Mouse (Mus musculus) hindbrain, embryonic 13.5 days (tissue): Measurements from ENCODE around the gene Dhrs4. TPM values are rescaled to one million over a fixed set of nuclear protein-coding genes. Genes with fewer than 3 reads are reported as not detected.

ENCODE experiments used
- ATAC-seq: fragments of 200-750 bp; cut with Nextera tagmentation; 2 replicates; pipeline ENCODE4 v1.8.0; 2017; ENCODE audit warnings: moderate TSS enrichment; ENCODE audit not compliant: low FRiP score
- H3K27ac ChIP-seq: fragments of 300-500 bp; sonication (generic); 2 replicates; pipeline ENCODE4 v1.5.1; 2015; ENCODE audit warnings: inconsistent platforms, mild to moderate bottlenecking, moderate library complexity
- H3K27me3 ChIP-seq: fragments of 300-500 bp; sonication (generic); 2 replicates; pipeline ENCODE4 v1.6.1; 2015; ENCODE audit warnings: mild to moderate bottlenecking, inconsistent platforms
- H3K36me3 ChIP-seq: fragments of 300-500 bp; sonication (generic); 2 replicates; pipeline ENCODE4 v1.6.1; 2015; ENCODE audit warnings: mild to moderate bottlenecking, inconsistent platforms
- H3K4me1 ChIP-seq: fragments of 300-500 bp; sonication (generic); replicated peaks from 2 replicates; pipeline ENCODE4 v1.6.1; 2015; ENCODE audit warnings: inconsistent platforms
- H3K4me2 ChIP-seq: fragments of 300-500 bp; sonication (generic); 2 replicates; pipeline ENCODE4 v1.6.1; 2015; ENCODE audit warnings: inconsistent platforms, mild to moderate bottlenecking, moderate library complexity
- H3K4me3 ChIP-seq: fragments of 300-500 bp; sonication (generic); 2 replicates; pipeline ENCODE4 v1.5.1; 2015; ENCODE audit warnings: mild to moderate bottlenecking, inconsistent platforms
- H3K9ac ChIP-seq: fragments of 300-500 bp; sonication (generic); 2 replicates; pipeline ENCODE4 v1.6.1; 2015; ENCODE audit warnings: mild to moderate bottlenecking, inconsistent platforms
- H3K9me3 ChIP-seq: fragments of 300-500 bp; sonication (generic); 2 replicates; pipeline ENCODE4 v1.6.1; 2016; ENCODE audit warnings: inconsistent platforms
- WGBS: fragments of 180-500 bp; shearing (Covaris S2); methylation state at CpG from one replicate; pipeline ENCODE4 v1.1.7; 2015; 5-methylcytosine and 5-hydroxymethylcytosine counted together
- polyA plus RNA-seq: library from polyadenylated mRNA; unstranded; fragments of >200 nt; fragmentation: Nextera tagmentation; extraction: Ambion mirVana; gene quantifications from 2 replicates; pipeline ENCODE4 v1.2.1, GENCODE M21; 2015

The Dhrs4 gene
- polyA plus RNA-seq, 1 experiment from 2014 or later = 30.9 TPM

DNA sequence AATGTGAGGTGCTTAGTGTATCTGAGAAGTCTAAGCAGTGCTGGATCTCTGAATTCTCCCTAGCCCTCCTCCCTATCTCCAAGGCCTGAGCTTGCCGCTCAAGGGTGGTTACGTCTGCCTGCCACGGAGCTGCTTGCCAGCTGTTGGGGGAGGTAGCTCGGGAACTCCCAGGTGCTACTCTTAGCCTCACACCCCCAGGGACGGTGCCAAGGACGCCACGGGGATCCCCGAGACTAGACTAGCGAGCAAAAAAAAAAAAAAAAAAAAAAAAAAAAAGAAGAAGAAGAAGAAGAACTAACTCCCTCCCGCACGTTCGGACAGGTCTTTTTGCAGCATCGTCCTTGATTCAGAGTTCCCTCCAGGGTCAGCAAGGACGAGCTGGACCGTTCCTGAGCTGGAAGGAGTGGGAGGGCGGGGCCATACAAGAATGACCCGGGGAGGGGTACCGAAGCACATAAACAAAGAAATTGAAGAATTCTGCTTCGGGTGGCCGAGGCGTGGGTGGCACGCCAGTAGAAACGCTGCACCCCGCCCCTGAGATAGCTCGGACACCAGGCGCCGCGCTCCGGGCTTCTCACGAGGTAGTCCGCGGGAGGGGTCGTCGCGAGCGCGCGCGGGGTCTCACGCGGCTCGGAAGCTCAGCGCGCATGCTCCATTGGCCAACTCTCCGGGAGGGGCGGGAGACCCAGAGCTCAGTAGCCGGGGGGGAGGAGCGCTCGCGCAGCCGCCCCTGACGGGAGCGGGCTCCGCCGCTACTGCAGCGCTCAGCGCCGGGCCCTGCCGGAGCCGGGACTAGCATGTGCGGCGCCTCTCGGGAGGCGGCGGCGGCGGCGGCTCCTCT lies 12.0 kb downstream of the Dhrs4 start, which contains the start of gene Carmil3:
Carmil3 (plus strand) TSS at position 291 of the 841 bp plus-strand sequence.
- under 1% methylated on average over 68 of the region's 68 CpGs for whole genome bisulfite sequencing
- Histone ChIP-seq H3K9ac (peak within 1 kb of the TSS; percentile 95), H3K4me3 (peak within 1 kb of the TSS; percentile 86), H3K27ac (peak within 1 kb of the TSS; percentile 95), H3K27me3 (no peaks in the 10 kb centered on the region), H3K36me3 (peaks cover 25% of the 10 kb centered on the region), H3K4me2 (peak within 1 kb of the TSS; percentile 77), H3K9me3 (no peaks in the 10 kb centered on the region), H3K4me1 (peaks cover 24% of the 10 kb centered on the region)
- ATAC-seq = peak; percentile 92

DNA sequence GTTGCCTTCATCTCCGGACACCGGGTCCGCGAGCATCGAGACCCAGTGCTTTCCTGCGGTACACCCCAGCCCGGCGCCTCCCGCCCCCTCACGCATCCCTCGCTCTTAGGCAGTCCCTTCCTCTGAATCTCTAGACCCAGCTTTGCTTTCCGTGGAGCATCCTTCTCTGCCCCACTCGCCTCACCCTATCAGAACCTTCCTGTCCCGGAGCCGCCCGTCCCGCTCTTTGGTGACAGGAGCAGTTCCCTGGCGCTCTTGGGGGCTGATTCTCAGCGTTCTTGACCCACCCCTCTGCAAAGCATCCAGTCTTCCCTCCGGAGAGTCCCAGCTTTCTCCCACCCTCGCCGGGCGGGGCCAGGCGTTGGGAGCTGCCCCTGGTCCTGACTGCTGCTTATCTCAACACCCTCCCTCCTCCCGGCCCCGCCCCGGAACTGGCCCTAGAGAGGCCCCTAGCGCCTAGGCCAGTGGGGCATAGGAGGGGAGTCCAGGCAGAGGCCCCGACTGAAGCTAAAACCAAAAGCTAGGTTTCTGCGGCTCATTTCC lies 12.8 kb downstream of the Dhrs4 start:
- peak overlapping the region; percentile 77 for H3K4me2 ChIP-seq
- ATAC-seq = peak; percentile 79
- H3K9ac ChIP-seq = peak overlapping the region; percentile 95
- no peaks in the 10 kb centered on the region for H3K27me3 ChIP-seq
- peak overlapping the region; percentile 86 for H3K4me3 ChIP-seq
- 1% methylated on average over 30 of the region's 30 CpGs for WGBS
- H3K27ac ChIP-seq = peak overlapping the region; percentile 95
- H3K36me3 ChIP-seq = peaks cover 33% of the 10 kb centered on the region
- H3K9me3 ChIP-seq = no peaks in the 10 kb centered on the region
- H3K4me1 ChIP-seq = peaks cover 24% of the 10 kb centered on the region

DNA sequence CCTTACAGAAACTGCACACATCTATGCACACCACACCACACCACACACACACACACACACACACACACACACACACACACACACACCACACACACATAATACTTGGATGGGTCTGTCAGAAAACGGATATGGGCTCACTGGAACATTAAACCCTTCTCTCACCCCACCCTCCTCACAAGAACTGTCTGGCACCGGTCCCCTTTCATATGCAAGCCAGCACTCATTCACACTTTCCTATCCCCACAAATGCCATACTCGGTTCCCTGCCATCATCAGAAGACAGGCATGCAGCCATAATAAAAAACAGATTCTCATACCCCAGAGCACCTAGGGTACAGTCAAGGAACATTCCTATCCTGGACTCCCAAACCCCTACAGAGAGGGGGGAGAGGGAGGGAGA lies 13.5 kb downstream of the Dhrs4 start:
- Histone ChIP-seq H3K27ac (no peak overlapping the region), H3K4me2 (peak overlapping the region; percentile 77), H3K4me1 (peaks cover 24% of the 10 kb centered on the region), H3K36me3 (peaks cover 37% of the 10 kb centered on the region), H3K9me3 (no peaks in the 10 kb centered on the region), H3K9ac (0 out of 2 replicates have a peak overlapping the region, but pooled peaks have one; percentile 35), H3K27me3 (no peaks in the 10 kb centered on the region), H3K4me3 (peak overlapping the region; percentile 86)
- WGBS = 44% methylated on average over 3 of the region's 3 CpGs
- no peak for ATAC-seq

DNA sequence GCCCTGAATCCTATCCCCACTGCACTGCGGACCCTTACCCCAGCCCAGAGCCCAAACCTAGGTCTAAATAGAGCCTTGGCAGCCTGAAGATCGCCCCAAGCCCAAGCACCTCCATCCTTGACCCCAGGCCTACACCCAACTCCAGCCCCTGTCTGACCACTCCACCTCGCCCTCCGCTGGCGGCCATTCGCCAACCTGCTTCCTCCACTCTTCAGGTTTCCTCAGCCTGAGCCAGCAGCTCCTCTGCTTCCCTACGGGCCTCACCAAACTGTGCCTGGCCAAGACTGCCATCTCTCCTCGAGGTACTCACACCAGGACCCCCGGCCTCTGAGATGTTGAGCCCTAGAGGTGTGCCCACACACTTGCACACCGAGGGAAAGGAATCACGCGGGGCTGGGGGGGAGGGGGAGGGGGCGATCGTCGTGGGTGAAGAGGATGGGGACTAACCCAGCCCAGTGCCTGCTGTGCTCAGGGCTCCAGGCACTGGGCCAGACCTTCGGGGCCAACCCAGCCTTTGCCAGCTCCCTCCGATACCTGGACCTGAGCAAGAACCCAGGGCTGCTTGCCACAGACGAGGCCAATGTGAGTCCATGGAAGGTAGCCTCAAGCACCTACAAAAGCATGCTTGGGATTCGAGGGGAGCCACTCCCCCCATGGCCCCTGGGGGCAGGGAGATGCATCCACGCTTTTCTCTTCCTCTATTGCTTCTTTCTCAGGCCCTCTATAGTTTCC lies 17.1 kb downstream of the Dhrs4 start:
- 82% methylated on average over 20 of the region's 20 CpGs for WGBS
- Histone ChIP-seq H3K4me2 (no peak overlapping the region), H3K9me3 (no peaks in the 10 kb centered on the region), H3K9ac (no peak overlapping the region), H3K36me3 (peaks cover 67% of the 10 kb centered on the region), H3K4me3 (no peak overlapping the region), H3K27ac (no peak overlapping the region), H3K27me3 (no peaks in the 10 kb centered on the region), H3K4me1 (peaks cover 22% of the 10 kb centered on the region)
- ATAC-seq = no peak

DNA sequence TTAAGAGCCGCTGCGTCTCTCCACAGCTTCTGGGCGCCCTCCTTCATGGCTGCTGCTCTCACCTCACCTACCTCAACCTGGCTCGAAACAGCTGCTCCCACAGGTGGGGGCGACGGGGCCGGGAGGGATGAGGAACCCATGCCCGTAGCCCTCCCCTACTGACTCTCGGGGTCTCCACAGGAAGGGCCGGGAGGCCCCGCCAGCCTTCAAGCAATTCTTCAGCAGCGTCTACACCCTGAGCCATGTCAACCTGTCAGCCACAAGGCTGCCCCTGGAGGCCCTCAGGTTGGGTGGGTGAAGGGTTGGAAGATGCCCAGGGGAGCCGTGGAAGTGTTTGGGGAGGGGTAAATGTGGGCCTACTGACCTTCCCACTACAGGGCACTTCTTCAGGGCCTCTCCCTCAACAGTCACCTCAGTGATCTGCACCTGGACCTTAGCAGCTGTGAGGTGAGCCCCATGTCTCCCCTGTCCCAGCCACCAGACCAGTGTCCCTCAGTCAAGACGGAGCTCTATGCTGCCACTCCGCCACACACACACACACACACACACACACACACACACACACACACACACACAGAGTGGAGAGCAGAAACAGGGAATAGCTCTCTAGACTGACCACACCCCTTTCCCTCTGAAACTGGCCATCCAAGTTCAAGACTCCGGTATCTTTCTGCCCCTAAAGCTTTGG lies 18.3 kb downstream of the Dhrs4 start:
- H3K36me3 ChIP-seq = peaks cover 79% of the 10 kb centered on the region
- no peak overlapping the region for H3K4me2 ChIP-seq
- no peak overlapping the region for H3K9ac ChIP-seq
- H3K4me1 ChIP-seq = peaks cover 17% of the 10 kb centered on the region
- no peak overlapping the region for H3K27ac ChIP-seq
- 79% methylated on average over 15 of the region's 16 CpGs for WGBS
- peak; percentile 19; the same call in 1 of the 2 replicates for ATAC-seq
- H3K9me3 ChIP-seq = no peaks in the 10 kb centered on the region
- H3K4me3 ChIP-seq = no peak overlapping the region
- no peaks in the 10 kb centered on the region for H3K27me3 ChIP-seq

DNA sequence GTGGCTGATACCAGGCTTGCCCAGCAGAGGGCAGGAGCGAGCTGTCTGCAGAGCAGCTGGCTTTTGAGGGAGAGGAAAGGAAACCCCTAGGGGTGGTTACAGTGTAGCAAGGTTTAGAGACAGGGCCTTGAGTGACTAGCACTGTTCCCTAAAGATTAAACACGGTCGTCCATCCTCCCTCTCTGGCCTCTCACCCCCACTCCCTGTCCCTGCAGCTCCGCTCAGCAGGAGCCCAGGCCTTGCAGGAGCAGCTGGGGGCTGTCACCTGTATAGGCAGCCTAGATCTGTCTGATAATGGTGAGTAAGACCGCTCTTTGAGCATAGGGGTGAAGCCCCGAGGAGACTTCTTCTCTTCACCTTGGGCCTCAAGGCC lies 18.9 kb downstream of the Dhrs4 start:
- peaks cover 84% of the 10 kb centered on the region for H3K36me3 ChIP-seq
- 36% methylated on average over 6 of the region's 6 CpGs for WGBS
- H3K4me3 ChIP-seq = no peak overlapping the region
- H3K4me2 ChIP-seq = no peak overlapping the region
- no peaks in the 10 kb centered on the region for H3K27me3 ChIP-seq
- H3K27ac ChIP-seq = no peak overlapping the region
- no peaks in the 10 kb centered on the region for H3K9me3 ChIP-seq
- ATAC-seq = peak; percentile 54
- H3K9ac ChIP-seq = peak overlapping the region; percentile 65
- peaks cover 12% of the 10 kb centered on the region for H3K4me1 ChIP-seq

DNA sequence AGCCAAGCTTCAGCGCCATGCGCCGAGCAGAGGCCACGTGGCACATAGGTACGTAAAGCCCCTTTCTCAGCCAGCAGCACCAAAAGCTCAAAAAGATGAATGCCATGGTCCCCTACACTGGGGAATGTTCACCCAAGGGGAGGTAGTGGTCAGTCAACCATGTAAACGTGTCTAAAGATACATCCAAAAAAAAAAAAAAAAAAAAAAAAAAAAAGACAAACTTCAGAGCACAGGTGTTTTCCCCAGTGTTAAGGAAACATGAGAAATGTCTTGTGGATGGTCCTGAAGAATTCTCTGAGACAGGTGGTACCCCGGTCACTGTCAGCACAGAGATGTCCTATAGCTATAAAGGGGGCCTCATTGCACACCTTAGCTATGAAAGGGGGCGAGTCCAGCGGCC lies 27.1 kb downstream of the Dhrs4 start:
- Histone ChIP-seq H3K9ac (no peak overlapping the region), H3K4me3 (no peak overlapping the region), H3K27ac (no peak overlapping the region), H3K4me2 (no peak overlapping the region), H3K9me3 (no peaks in the 10 kb centered on the region), H3K27me3 (no peaks in the 10 kb centered on the region), H3K36me3 (peaks cover 48% of the 10 kb centered on the region), H3K4me1 (peaks cover 11% of the 10 kb centered on the region)
- ATAC-seq = no peak
- WGBS = 90% methylated on average over 9 of the region's 9 CpGs

DNA sequence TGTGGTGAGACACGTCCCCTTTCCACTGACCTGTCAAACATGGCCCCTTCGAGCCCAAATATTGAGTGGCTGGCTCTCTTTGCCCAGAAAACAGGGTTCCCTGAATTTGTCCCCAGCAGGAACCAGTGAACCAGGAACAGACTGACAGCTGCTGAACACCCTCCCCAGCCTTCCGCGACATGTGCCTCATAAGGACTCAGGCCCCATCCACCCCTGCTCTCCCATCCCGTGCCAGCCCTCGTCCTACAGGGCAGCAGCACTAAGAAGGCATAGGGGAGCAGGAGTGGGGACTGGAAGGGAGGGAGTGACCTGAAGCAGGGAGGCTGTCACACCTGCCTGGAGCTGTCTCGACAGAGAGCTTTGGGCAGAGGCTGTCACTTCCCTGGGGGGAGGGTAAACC lies 29.2 kb downstream of the Dhrs4 start:
- ATAC-seq = no peak
- WGBS = 47% methylated on average over 7 of the region's 7 CpGs
- H3K9ac ChIP-seq = no peak overlapping the region

DNA sequence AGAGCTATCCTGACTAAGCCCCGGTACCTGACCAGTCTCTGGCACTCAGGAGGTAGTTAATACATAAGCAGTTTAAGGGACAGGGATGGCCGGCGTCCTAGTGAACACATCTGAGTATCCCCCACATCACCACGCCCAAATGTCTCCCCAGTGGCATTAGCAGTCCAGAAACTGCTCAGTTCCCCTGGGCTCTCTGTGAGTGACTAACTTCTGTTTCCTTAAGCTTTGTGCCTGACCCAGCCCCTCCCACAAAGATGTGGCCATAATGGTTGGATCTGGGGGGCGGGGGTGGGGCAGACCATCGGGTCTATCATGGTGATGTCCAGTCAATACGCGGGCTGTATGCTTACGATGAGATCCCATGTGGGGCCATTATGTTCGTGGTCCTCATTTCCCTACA lies 31.0 kb downstream of the Dhrs4 start:
- Histone ChIP-seq H3K9me3 (no peaks in the 10 kb centered on the region), H3K4me2 (no peak overlapping the region), H3K27ac (no peak overlapping the region), H3K4me3 (no peak overlapping the region), H3K27me3 (peaks cover 6% of the 10 kb centered on the region), H3K36me3 (peaks cover 11% of the 10 kb centered on the region; the same call in 1 of the 2 replicates), H3K4me1 (peaks cover 21% of the 10 kb centered on the region), H3K9ac (no peak overlapping the region)
- 68% methylated on average over 10 of the region's 10 CpGs for WGBS
- no peak for ATAC-seq

More for the DNA sequence above, 29.2 kb downstream of the Dhrs4 start:
- Histone ChIP-seq H3K36me3 (peaks cover 26% of the 10 kb centered on the region), H3K4me1 (peaks cover 21% of the 10 kb centered on the region), H3K4me2 (no peak overlapping the region), H3K4me3 (no peak overlapping the region), H3K27ac (no peak overlapping the region), H3K9me3 (no peaks in the 10 kb centered on the region), H3K27me3 (peaks cover 4% of the 10 kb centered on the region; the same call in 1 of the 2 replicates)

DNA sequence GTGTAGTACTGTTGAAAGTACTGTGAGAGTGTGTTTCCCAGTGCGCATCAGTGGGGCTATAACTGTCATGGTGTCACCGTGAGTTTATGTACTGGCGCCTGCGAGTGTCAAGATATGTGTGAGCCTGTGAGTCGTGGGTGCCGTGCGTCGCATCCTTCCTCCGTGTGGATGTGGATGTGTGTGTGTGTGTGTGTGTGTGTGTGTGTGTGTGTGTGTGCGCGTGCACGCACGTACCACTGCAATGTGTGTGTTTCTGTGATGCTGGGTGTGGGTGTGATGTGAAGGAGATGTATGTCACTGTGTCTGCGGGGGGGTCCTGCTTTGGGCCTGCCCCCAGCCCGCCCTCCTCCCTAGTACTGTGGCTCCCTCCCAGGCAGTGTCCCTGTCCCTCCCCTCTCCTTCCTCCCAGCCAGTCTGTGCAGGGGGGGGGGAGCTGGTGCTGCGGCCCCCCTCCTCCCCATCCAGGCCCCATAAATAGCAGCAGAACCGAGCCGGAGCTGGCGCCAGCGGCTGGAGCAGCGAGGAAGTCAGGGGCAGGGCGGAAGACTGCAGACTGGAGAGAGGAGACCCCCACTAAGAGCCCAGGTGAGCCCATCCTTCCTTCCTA lies 31.7 kb downstream of the Dhrs4 start, which contains the start of gene Cpne6:
Cpne6 (plus strand) TSS at position 321 of the 607 bp plus-strand sequence.
- WGBS = 70% methylated on average over 22 of the region's 22 CpGs
- ATAC-seq = peak; percentile 37; the same call in 1 of the 2 replicates
- Histone ChIP-seq H3K4me1 (peaks cover 21% of the 10 kb centered on the region), H3K36me3 (peaks cover 8% of the 10 kb centered on the region; the same call in 1 of the 2 replicates), H3K9ac (0 out of 2 replicates have a peak within 1 kb of the TSS, but pooled peaks have one; percentile 46), H3K4me2 (no peak within 1 kb of the TSS), H3K27me3 (peaks cover 6% of the 10 kb centered on the region), H3K9me3 (no peaks in the 10 kb centered on the region), H3K4me3 (no peak within 1 kb of the TSS), H3K27ac (no peak within 1 kb of the TSS)

DNA sequence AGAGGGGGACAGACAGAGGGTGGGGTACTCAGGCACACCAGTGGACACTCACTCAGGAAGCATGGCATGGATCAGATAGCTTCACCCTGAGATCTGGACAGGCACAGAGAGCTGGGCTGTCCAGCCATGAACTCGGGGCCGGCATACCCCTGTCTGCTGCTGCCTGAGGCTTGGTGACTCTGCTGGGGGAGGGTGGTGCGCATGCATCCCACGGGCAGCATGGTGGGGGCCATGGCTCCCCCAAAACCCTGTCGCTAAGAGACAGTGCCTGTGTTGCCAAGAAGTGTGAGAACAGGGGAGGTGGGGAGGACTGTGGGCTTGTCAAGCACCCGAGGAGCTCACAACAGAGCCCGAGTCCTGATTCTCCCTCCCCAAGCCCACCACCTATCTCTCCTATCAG lies 32.5 kb downstream of the Dhrs4 start:
- WGBS = 56% methylated on average over 7 of the region's 7 CpGs
- peak; percentile 29; the same call in 1 of the 2 replicates for ATAC-seq
- Histone ChIP-seq H3K4me2 (no peak overlapping the region), H3K9ac (0 out of 2 replicates have a peak overlapping the region, but pooled peaks have one; percentile 29), H3K4me3 (no peak overlapping the region), H3K27ac (no peak overlapping the region), H3K36me3 (peaks cover 8% of the 10 kb centered on the region; the same call in 1 of the 2 replicates), H3K27me3 (peaks cover 6% of the 10 kb centered on the region), H3K9me3 (no peaks in the 10 kb centered on the region), H3K4me1 (peaks cover 21% of the 10 kb centered on the region)
